Mouse (Mus musculus): ENCODE measurements around the gene Supt4a.

Gene Supt4a

DNA sequence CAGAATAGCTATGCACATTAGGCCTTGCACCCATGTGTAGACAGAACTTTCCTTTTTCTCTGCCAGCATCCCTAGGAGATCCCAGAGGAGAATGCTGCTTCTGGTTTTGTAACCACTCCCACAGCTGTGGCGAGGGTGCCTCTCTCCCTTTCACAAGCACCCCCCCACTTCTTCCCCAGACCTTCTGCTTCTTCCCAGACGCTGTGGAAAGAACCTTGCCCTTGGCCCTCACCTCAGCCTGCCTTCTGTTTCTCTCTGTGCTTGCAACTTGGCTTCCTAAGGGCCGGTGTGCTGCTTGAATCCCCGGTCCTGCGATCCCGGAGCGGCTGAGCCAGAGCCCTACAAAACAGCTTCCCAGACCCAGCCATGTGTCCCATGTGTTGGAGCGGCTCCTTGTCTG is 13.7 kb downstream of the Supt4a start:
- no peak for DNase-seq (ENCODE audit: inconsistent ontology term)

DNA sequence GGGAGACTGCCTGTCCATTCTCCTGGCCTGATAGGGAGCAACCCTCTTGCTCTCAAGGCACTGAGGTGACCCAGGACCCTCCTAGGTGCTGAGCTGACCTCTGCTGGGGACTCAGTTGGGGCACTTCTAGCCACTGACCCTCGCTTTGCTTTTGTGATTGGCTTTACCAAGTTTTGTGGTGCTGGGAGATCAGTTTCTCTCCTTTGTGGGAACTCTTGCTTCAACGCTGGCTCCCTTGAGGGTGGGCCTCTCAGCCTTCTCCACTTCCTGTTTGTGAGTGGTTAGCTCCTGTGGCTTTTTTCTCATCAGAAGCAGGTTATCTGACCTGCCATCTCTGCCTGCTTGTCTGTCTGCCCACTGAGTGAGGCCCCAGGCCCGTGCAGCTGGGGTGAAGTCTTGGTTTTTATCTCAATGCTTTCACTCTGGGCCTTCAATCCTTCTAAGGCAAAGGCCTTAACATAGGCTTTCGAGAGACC is 14.2 kb downstream of the Supt4a start:
- DNase-seq (ENCODE audit: inconsistent ontology term) = no peak

GRCm38 (mm10) chr11:87752307-87752706 is 15.0 kb downstream of the Supt4a start:
- DNase-seq (ENCODE audit: inconsistent ontology term) = no peak

DNA sequence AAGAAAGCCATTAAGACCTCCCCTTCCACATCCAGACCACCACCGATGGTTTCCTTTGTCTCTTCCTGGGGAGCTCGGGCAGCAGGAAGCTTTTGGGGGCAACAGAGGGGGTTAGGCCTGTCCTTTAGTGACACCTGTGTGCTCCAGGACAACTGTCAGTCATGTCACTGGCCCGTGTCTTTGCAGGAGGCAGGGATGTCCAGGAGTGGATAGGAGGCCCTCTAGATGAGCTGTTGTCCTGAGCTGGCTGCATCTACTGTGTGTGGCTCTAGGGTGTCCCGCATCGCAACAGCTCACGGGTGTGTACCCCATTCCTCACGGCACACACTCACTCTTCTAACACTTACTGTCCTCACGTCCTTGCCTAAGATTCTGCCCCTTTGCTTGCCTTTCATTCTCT is 15.9 kb downstream of the Supt4a start:
- DNase-seq (ENCODE audit: inconsistent ontology term) = no peak

DNA sequence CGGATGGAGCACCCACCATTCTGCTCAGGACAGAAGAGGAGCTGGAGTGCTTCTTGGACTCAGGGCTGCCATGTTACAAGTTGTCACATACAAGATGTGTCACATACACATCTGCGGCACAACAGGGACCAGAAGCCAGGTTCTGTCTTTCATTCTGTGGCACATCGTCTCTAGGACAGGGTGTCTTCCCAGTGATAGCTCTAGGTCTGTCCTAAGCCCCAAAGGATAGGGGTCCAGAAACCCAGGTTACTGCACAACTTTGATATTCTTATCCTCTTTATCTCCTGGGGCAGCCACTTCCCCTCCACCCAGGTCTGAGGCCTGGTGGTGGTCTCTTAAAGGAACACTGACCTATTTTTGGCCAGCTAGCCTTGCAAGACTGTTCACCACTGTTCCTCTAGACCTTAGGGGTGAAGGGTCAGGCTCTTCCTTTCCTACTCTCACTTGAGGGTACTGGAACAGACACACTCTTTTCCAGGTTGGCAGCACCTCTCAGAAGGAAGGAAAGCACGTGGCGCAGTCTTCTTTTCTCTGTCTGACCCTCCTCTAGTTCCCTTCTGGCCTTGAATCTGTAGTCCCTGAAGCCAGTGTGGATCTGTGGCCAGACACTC is 16.6 kb downstream of the Supt4a start:
- DNase-seq (ENCODE audit: inconsistent ontology term) = no peak

DNA sequence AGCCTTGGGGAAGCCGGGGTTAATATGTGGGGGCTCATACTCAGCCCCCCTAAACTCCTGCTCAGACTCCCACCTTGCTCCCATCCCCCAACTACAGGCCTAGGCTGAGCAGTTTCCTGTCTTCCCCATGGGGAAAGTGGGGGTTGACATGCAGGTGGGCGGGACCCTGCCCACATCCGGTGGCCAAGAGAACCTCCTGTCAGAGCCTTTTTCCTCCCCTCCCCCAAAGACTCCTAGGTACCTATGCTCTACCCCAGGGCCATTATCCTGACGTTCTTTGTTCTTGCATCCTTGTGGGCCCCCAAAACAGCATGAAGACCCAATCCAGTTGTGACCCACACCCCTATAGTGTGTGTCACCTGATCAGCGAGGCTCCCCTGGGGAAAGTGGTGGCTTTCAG is 17.3 kb downstream of the Supt4a start:
- DNase-seq (ENCODE audit: inconsistent ontology term) = no peak

GRCm38 (mm10) chr11:87755360-87756017 is 18.1 kb downstream of the Supt4a start:
- DNase-seq (ENCODE audit: inconsistent ontology term) = no peak

GRCm38 (mm10) chr11:87756251-87756820 is 19.0 kb downstream of the Supt4a start:
- DNase-seq (ENCODE audit: inconsistent ontology term) = no peak

GRCm38 (mm10) chr11:87757001-87757954 is 19.9 kb downstream of the Supt4a start:
- no peak for DNase-seq (ENCODE audit: inconsistent ontology term)

GRCm38 (mm10) chr11:87758161-87758911 is 21.0 kb downstream of the Supt4a start:
- no peak for DNase-seq (ENCODE audit: inconsistent ontology term)

GRCm38 (mm10) chr11:87758957-87759608 is 21.7 kb downstream of the Supt4a start:
- no peak for DNase-seq (ENCODE audit: inconsistent ontology term)

DNA sequence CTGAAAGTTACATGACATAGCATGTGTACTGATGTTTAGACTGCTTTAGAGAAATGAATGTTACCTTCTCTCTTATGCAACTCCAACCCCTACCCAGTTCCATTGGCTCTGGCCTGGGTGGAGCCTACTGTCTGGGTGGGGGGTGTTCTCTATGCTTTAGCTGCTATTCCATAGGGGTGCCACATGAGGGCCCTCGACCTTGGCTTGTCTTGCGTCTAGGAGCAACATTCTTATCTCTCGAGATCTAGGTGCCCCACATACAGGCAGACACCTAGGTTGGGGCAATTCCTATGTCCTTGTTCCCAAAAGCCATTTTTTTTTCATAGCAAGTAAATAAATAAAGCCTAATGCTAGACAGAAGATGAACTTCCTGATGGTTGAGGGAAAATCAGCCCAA is 22.3 kb downstream of the Supt4a start:
- no peak for DNase-seq (ENCODE audit: inconsistent ontology term)

DNA sequence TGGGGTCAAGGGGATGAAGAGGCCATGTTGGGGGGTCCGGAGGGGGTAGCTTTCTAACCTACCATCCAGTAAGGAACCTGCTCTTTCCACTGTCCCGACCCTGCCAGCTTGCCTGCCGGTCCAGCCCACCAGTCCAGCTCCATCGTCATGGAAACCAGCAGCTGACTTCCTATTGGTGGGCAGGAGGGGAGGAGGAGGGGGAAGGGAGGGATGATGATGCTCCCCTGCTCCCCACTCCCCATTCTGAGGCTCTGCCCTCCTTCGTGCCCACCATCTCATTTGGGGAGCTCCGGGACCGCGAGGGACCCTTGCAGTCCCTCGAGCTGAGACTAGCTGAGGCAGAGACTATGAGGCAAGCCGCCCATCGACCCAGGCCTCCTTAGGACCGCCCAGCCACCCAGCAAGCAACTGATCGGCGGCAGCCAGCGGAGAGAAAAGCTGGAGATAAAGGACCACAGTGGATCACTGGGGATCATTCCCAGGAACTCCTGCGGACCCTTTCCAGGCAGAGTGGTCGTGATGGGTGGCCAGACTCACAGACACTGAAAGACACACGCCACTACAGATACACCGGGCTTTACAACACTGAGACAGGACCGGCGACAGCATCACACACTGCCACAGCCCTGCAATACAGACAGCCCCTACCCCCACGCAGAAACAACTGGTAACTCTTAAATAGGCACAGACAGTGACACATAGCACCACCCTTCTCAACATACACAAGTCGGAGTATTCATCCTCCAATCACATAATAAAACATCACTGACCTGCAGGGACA is 23.1 kb downstream of the Supt4a start, which contains the start of gene Tspoap1:
Tspoap1 (plus strand) TSS at position 241 of the 781 bp plus-strand sequence.
- no peak for DNase-seq (ENCODE audit: inconsistent ontology term)

GRCm38 (mm10) chr11:87761181-87761721 is 23.9 kb downstream of the Supt4a start:
- no peak for DNase-seq (ENCODE audit: inconsistent ontology term)

DNA sequence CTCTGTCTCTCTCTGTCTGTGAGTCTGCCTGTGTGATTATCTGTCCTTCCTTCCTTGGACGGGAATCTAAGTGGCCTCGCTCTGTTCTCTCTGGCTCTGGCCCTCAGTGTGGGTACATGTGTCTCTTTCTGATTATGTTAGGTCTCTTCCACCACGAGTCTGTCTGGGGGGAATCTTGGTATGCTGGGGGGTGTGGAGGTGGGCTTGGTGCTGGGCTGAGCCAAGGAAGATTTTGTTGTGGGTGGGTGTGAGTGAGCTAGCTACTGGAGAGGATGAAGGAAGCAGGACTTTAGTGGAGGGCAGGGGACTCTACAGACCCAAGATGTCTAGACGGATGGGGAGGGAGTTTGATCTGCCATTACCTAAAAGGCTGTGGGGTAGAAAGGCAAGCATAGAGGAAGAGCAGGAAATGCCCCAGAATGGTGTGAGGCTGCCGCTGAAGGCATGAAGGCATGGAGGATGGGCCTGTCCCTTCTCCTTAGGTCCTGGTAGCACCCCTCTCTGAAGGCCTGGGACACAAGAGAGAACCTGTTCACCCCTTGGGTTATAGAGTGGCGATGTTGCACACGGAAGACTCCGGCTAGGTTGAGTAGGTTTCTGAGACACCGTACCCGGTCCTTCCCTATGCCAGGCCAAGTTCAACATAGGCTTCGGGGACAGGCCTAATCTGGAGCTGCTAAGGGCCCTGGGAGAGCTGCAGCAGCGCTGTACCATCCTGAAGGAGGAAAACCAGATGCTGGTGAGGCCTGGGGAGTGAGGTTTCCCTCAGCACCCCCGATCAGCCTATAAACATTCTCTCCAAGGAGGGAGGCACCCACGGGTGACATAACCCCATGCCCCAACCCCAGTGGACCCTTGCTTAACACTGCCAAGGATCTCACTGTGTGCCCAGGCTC is 24.7 kb downstream of the Supt4a start:
- no peak for DNase-seq (ENCODE audit: inconsistent ontology term)

GRCm38 (mm10) chr11:87762702-87763385 is 25.5 kb downstream of the Supt4a start:
- no peak for DNase-seq (ENCODE audit: inconsistent ontology term)

- DNase-seq (ENCODE audit: inconsistent ontology term) = peak; percentile 23
These were observed 26.2 kb downstream of the Supt4a start for GRCm38 (mm10) chr11:87763511-87763987.

Data from Muller cell, postnatal 12 days (primary cell).